Mouse (Mus musculus): ENCODE data around the gene Axin2. TPM values are rescaled to one million over a fixed set of nuclear protein-coding genes. Genes with fewer than 3 reads are reported as not detected.

Axin2 gene
- polyA plus RNA-seq, 1 experiment from 2014 or later, result 7.8 TPM

GRCm38 (mm10) chr11:108923781-108924180, 3.6 kb downstream of the Axin2 start:
- peaks cover 54% of the 10 kb centered on the region for H3K4me1 ChIP-seq (ENCODE audit: control insufficient read depth, insufficient read depth, low read length)
- H3K36me3 ChIP-seq (ENCODE audit: control insufficient read depth, insufficient read depth, low read length), result no peaks in the 10 kb centered on the region
- 28% methylated on average over 13 of the region's 13 CpGs for WGBS
- H3K9ac ChIP-seq (ENCODE audit: low read length), result peak overlapping the region; percentile 93; the same call in 1 of the 2 replicates
- no peak overlapping the region; the same call in 1 of the 2 replicates for H3K27ac ChIP-seq (ENCODE audit: low read depth, low read length)
- H3K4me3 ChIP-seq (ENCODE audit: low read depth, low read length), result peak overlapping the region; percentile 86
- H3K27me3 ChIP-seq (replicated peaks; ENCODE audit: control insufficient read depth, insufficient read depth, low read length), result no peaks in the 10 kb centered on the region
- no peak for DNase-seq (ENCODE audit: low spot score)
- no peak for ATAC-seq
- no peaks in the 10 kb centered on the region for H3K9me3 ChIP-seq (replicated peaks; ENCODE audit: control insufficient read depth, low read length)
- peak overlapping the region; percentile 89 for H3K4me2 ChIP-seq (ENCODE audit: low read length)

GRCm38 (mm10) chr11:108924346-108924745, 4.2 kb downstream of the Axin2 start:
- Histone ChIP-seq H3K4me1 (ENCODE audit: control insufficient read depth, insufficient read depth, low read length) (peaks cover 60% of the 10 kb centered on the region), H3K27ac (ENCODE audit: low read depth, low read length) (peak overlapping the region; percentile 39; the same call in 1 of the 2 replicates), H3K9ac (ENCODE audit: low read length) (peak overlapping the region; percentile 93), H3K9me3 (replicated peaks; ENCODE audit: control insufficient read depth, low read length) (no peaks in the 10 kb centered on the region), H3K27me3 (replicated peaks; ENCODE audit: control insufficient read depth, insufficient read depth, low read length) (no peaks in the 10 kb centered on the region), H3K4me3 (ENCODE audit: low read depth, low read length) (peak overlapping the region; percentile 86), H3K4me2 (ENCODE audit: low read length) (peak overlapping the region; percentile 89), H3K36me3 (ENCODE audit: control insufficient read depth, insufficient read depth, low read length) (no peaks in the 10 kb centered on the region)
- DNase-seq (ENCODE audit: low spot score), result no peak
- WGBS, result 15% methylated on average over 5 of the region's 5 CpGs
- ATAC-seq, result no peak

- Histone ChIP-seq H3K4me2 (ENCODE audit: low read length) (peak overlapping the region; percentile 89), H3K9me3 (replicated peaks; ENCODE audit: control insufficient read depth, low read length) (no peaks in the 10 kb centered on the region), H3K9ac (ENCODE audit: low read length) (peak overlapping the region; percentile 93), H3K27me3 (replicated peaks; ENCODE audit: control insufficient read depth, insufficient read depth, low read length) (no peaks in the 10 kb centered on the region), H3K36me3 (ENCODE audit: control insufficient read depth, insufficient read depth, low read length) (no peaks in the 10 kb centered on the region), H3K27ac (ENCODE audit: low read depth, low read length) (0 out of 2 replicates have a peak overlapping the region, but pooled peaks have one; percentile 1), H3K4me3 (ENCODE audit: low read depth, low read length) (peak overlapping the region; percentile 86), H3K4me1 (ENCODE audit: control insufficient read depth, insufficient read depth, low read length) (peaks cover 68% of the 10 kb centered on the region)
- DNase-seq (ENCODE audit: low spot score) (peak; percentile 95), ATAC-seq (no peak)
- WGBS, result 16% methylated on average over 6 of the region's 6 CpGs
Observed at GRCm38 (mm10) chr11:108925202-108925601, 5.1 kb downstream of the Axin2 start.

GRCm38 (mm10) chr11:108925826-108926225, 5.7 kb downstream of the Axin2 start:
- H3K4me3 ChIP-seq (ENCODE audit: low read depth, low read length), result peak overlapping the region; percentile 86; the same call in 1 of the 2 replicates
- WGBS, result 69% methylated on average over 9 of the region's 9 CpGs
- H3K9ac ChIP-seq (ENCODE audit: low read length), result no peak overlapping the region
- 0 out of 2 replicates have a peak overlapping the region, but pooled peaks have one; percentile 1 for H3K27ac ChIP-seq (ENCODE audit: low read depth, low read length)
- H3K4me1 ChIP-seq (ENCODE audit: control insufficient read depth, insufficient read depth, low read length), result peaks cover 73% of the 10 kb centered on the region
- H3K9me3 ChIP-seq (replicated peaks; ENCODE audit: control insufficient read depth, low read length), result no peaks in the 10 kb centered on the region
- H3K27me3 ChIP-seq (replicated peaks; ENCODE audit: control insufficient read depth, insufficient read depth, low read length), result no peaks in the 10 kb centered on the region
- ATAC-seq, result no peak
- no peak for DNase-seq (ENCODE audit: low spot score)
- peak overlapping the region; percentile 89 for H3K4me2 ChIP-seq (ENCODE audit: low read length)
- H3K36me3 ChIP-seq (ENCODE audit: control insufficient read depth, insufficient read depth, low read length), result no peaks in the 10 kb centered on the region

DNA sequence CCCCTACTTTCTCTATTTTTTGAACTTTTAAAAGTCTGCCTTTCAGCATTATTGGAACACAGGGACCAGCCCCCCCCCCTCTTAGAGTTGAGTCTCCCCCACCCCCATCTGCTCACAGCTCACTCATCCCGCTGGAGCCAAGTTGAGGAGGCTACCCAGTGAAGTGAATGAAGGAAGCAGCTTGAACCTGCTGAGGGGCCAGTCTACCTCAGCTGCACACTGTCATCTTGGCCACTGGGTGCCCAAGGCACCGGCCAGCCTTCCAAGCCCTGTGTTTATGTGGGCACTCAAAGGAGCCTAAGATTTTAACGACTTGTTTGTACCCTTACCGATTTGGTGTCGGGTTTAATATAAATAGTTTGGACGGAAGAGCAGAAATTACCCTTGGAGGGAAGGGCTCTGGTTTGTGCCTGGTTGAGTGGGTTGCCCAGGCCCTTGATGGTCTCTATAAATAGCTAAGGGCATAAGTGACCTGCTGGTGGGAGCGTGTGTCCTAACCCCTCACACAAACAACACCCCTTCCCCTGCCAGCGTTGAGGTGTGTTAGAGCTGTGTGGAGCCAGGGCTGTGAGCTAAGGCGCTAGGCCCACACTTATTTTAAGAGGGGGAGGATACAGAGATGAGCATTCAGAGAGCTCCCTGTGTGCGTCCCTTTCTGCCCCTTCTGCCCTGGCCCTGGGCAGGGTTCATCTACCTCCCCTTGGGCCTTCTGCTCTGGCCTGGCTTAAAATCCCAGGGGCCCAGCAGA, 6.4 kb downstream of the Axin2 start:
- H3K27me3 ChIP-seq (replicated peaks; ENCODE audit: control insufficient read depth, insufficient read depth, low read length), result no peaks in the 10 kb centered on the region
- no peaks in the 10 kb centered on the region for H3K9me3 ChIP-seq (replicated peaks; ENCODE audit: control insufficient read depth, low read length)
- peak overlapping the region; percentile 89 for H3K4me2 ChIP-seq (ENCODE audit: low read length)
- peaks cover 5% of the 10 kb centered on the region; the same call in 1 of the 2 replicates for H3K36me3 ChIP-seq (ENCODE audit: control insufficient read depth, insufficient read depth, low read length)
- peak overlapping the region; percentile 19; the same call in 1 of the 2 replicates for H3K4me3 ChIP-seq (ENCODE audit: low read depth, low read length)
- no peak overlapping the region for H3K27ac ChIP-seq (ENCODE audit: low read depth, low read length)
- WGBS, result 38% methylated on average over 10 of the region's 10 CpGs
- DNase-seq (ENCODE audit: low spot score) (no peak), ATAC-seq (no peak)
- H3K4me1 ChIP-seq (ENCODE audit: control insufficient read depth, insufficient read depth, low read length), result peaks cover 74% of the 10 kb centered on the region
- peak overlapping the region; percentile 51 for H3K9ac ChIP-seq (ENCODE audit: low read length)

DNA sequence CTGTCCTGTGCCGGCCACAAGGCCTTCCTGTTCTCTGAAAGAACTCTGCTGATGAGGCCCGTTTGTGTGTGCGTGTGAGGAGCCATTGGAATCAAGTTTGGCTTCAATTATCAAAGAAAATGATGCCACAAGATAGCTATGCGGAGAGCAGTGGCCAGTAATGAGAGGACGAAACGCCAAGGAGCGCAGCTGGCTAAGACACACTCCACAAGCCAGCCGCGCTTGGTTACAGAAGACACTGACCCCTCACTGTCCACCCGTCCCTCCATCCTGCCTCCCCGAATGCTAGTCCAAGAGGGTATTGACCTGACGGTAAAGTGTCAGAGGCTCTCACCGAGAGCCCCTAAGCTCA, 6.9 kb downstream of the Axin2 start:
- H3K36me3 ChIP-seq (ENCODE audit: control insufficient read depth, insufficient read depth, low read length), result peaks cover 11% of the 10 kb centered on the region
- peak overlapping the region; percentile 89 for H3K4me2 ChIP-seq (ENCODE audit: low read length)
- H3K27me3 ChIP-seq (replicated peaks; ENCODE audit: control insufficient read depth, insufficient read depth, low read length), result no peaks in the 10 kb centered on the region
- H3K9ac ChIP-seq (ENCODE audit: low read length), result peak overlapping the region; percentile 51
- DNase-seq (ENCODE audit: low spot score) (no peak), ATAC-seq (no peak)
- H3K4me1 ChIP-seq (ENCODE audit: control insufficient read depth, insufficient read depth, low read length), result peaks cover 74% of the 10 kb centered on the region
- no peaks in the 10 kb centered on the region for H3K9me3 ChIP-seq (replicated peaks; ENCODE audit: control insufficient read depth, low read length)
- WGBS, result 30% methylated on average over 13 of the region's 13 CpGs
- H3K4me3 ChIP-seq (ENCODE audit: low read depth, low read length), result peak overlapping the region; percentile 19; the same call in 1 of the 2 replicates
- no peak overlapping the region for H3K27ac ChIP-seq (ENCODE audit: low read depth, low read length)

GRCm38 (mm10) chr11:108928096-108928495, 7.9 kb downstream of the Axin2 start:
- no peak for ATAC-seq
- Histone ChIP-seq H3K36me3 (ENCODE audit: control insufficient read depth, insufficient read depth, low read length) (peaks cover 21% of the 10 kb centered on the region), H3K27me3 (replicated peaks; ENCODE audit: control insufficient read depth, insufficient read depth, low read length) (no peaks in the 10 kb centered on the region), H3K4me2 (ENCODE audit: low read length) (peak overlapping the region; percentile 89), H3K27ac (ENCODE audit: low read depth, low read length) (no peak overlapping the region), H3K4me3 (ENCODE audit: low read depth, low read length) (0 out of 2 replicates have a peak overlapping the region, but pooled peaks have one; percentile 5), H3K9ac (ENCODE audit: low read length) (no peak overlapping the region; the same call in 1 of the 2 replicates), H3K9me3 (replicated peaks; ENCODE audit: control insufficient read depth, low read length) (no peaks in the 10 kb centered on the region), H3K4me1 (ENCODE audit: control insufficient read depth, insufficient read depth, low read length) (peaks cover 66% of the 10 kb centered on the region)
- 19% methylated on average over 8 of the region's 8 CpGs for WGBS
- DNase-seq (ENCODE audit: low spot score), result no peak

DNA sequence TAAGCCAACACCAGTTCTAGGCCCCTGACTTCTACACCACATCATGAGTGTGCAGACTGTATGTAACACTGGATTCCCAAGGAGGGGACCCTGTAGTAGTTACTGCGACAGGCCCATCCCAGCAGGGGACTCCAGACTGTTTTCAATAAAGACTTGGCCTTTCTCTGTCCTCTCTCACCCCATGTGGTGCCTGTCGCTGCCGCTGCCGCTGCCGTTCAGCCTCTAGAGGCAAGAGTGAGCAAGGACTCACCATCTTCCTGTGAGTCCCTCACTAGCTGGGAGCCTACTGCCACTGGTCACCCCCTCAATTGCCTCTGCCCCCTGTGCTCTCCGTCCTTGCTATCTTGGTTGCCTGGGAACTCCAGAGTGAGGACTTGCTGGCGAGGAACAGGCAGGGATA, 8.6 kb downstream of the Axin2 start:
- Histone ChIP-seq H3K4me2 (ENCODE audit: low read length) (peak overlapping the region; percentile 89; the same call in 1 of the 2 replicates), H3K4me3 (ENCODE audit: low read depth, low read length) (0 out of 2 replicates have a peak overlapping the region, but pooled peaks have one; percentile 5), H3K9me3 (replicated peaks; ENCODE audit: control insufficient read depth, low read length) (no peaks in the 10 kb centered on the region), H3K27ac (ENCODE audit: low read depth, low read length) (no peak overlapping the region), H3K36me3 (ENCODE audit: control insufficient read depth, insufficient read depth, low read length) (peaks cover 21% of the 10 kb centered on the region), H3K4me1 (ENCODE audit: control insufficient read depth, insufficient read depth, low read length) (peaks cover 59% of the 10 kb centered on the region), H3K27me3 (replicated peaks; ENCODE audit: control insufficient read depth, insufficient read depth, low read length) (no peaks in the 10 kb centered on the region), H3K9ac (ENCODE audit: low read length) (peak overlapping the region; percentile 30; the same call in 1 of the 2 replicates)
- 9% methylated on average over 7 of the region's 7 CpGs for WGBS
- DNase-seq (ENCODE audit: low spot score) (no peak), ATAC-seq (no peak)

GRCm38 (mm10) chr11:108929176-108929575, 9.0 kb downstream of the Axin2 start:
- Histone ChIP-seq H3K36me3 (ENCODE audit: control insufficient read depth, insufficient read depth, low read length) (peaks cover 24% of the 10 kb centered on the region), H3K4me2 (ENCODE audit: low read length) (peak overlapping the region; percentile 89), H3K4me3 (ENCODE audit: low read depth, low read length) (no peak overlapping the region), H3K27me3 (replicated peaks; ENCODE audit: control insufficient read depth, insufficient read depth, low read length) (no peaks in the 10 kb centered on the region), H3K9me3 (replicated peaks; ENCODE audit: control insufficient read depth, low read length) (no peaks in the 10 kb centered on the region), H3K27ac (ENCODE audit: low read depth, low read length) (no peak overlapping the region), H3K4me1 (ENCODE audit: control insufficient read depth, insufficient read depth, low read length) (peaks cover 59% of the 10 kb centered on the region), H3K9ac (ENCODE audit: low read length) (peak overlapping the region; percentile 30; the same call in 1 of the 2 replicates)
- DNase-seq (ENCODE audit: low spot score) (no peak), ATAC-seq (no peak)
- WGBS, result 32% methylated on average over 4 of the region's 4 CpGs
